Mouse (Mus musculus) cerebellum, postnatal 14 days (tissue): ENCODE data around the gene Ddx17.
A peak's percentile ranks its signal among the peaks of the same experiment; 100 is the strongest.

ENCODE experiments used
- DNase-seq, 2 experiments: peaks; one replicate each; pipeline ENCODE4 v3.0.0; 2021; ENCODE audit warnings: mixed read lengths in 2 of 2

The Ddx17 gene

GRCm38 (mm10) chr15:79546410-79547288, at the start of gene Ddx17:
Gene Ddx17, minus strand, starts transcription at chr15:79546741.
- DNase-seq = peak; percentile 99 to 100

DNA sequence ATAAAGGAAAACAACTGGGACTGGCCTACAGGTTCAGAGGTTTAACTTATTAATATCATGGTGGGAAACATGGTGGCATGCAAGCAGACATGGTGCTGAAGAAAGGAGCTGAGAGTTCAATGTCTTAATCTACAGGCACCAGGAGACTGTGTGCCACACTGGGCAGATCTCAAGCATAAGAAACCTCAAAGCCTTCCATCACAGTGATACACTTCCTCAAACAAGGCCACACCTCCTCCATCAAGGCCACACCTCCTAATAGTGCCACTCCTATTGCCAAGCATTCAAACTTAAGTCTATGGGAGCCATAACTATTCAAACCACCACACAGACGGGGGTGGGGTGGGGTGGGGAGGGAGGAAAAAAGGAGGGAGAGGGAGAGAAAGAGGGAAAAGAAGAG, 35.0 kb upstream of the Ddx17 start:
- no peak for DNase-seq

- DNase-seq = no peak
Observed at GRCm38 (mm10) chr15:79577671-79578426, 31.3 kb upstream of the Ddx17 start.

DNA sequence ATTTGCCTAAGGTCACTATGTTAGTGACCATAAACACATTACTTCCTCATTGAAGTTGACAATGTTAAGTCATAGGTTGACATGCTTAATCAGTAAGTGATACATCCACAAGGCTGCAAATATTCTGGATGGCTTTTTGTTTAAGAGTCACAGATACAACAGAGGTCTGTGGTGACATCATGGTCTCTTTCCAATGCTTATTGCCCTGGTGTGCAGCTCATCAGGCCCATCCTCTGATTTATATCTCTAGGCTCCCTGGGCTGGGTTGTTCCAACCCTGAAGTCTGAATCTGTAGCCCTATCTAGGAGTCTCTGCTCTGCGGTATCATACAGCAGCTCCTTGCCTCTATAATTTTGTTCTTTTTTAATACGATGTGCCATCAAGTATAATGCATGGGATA, 30.4 kb upstream of the Ddx17 start:
- DNase-seq = no peak

GRCm38 (mm10) chr15:79575543-79576222, 29.1 kb upstream of the Ddx17 start:
- no peak for DNase-seq

- DNase-seq = no peak
Observed at GRCm38 (mm10) chr15:79562417-79562816, 15.9 kb upstream of the Ddx17 start.

DNA sequence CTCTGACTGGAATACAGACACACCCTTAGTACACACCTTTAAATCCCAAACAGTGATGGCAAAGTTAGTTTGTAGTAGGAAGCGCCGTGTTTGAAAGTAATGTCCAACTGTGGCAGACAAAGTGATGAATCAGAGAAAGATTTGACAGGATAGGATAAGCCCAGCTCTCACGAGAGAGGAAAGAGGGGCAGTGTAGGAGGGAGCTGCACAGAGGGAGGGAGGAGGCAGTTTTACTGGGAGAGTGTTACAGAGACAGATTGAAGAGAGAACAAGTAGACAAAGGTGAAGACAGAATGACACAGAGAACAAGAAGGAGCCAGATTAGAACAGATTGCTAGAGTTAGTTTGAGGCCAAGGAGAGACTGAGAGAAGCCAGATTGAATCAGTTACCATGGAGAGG, 13.1 kb upstream of the Ddx17 start:
- DNase-seq = no peak

DNA sequence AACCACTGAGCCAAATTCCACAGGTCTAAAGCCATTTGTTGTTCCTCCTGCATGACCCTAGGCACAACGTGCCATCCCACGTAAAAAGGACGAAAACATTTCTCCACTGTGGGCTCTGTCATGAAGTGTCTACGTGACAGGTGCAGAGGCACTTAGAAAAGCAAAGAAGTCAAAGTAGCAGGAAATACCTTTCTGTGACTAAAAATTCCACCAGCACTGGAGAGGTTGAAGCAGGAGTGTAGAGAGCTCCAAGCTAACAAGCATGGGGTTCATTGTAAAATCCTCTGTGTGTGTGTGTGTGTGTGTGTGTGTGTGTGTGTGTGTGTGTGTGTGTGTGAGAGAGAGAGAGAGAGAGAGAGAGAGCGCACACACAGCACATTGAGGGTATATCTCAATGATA, 6.0 kb upstream of the Ddx17 start:
- no peak for DNase-seq

GRCm38 (mm10) chr15:79548226-79548625, 1.7 kb upstream of the Ddx17 start:
- DNase-seq = no peak

GRCm38 (mm10) chr15:79547289-79547820, 814 bp upstream of the Ddx17 start:
- no peak for DNase-seq

GRCm38 (mm10) chr15:79545921-79546399, 581 bp downstream of the Ddx17 start:
- peak; percentile 77 to 80 for DNase-seq

DNA sequence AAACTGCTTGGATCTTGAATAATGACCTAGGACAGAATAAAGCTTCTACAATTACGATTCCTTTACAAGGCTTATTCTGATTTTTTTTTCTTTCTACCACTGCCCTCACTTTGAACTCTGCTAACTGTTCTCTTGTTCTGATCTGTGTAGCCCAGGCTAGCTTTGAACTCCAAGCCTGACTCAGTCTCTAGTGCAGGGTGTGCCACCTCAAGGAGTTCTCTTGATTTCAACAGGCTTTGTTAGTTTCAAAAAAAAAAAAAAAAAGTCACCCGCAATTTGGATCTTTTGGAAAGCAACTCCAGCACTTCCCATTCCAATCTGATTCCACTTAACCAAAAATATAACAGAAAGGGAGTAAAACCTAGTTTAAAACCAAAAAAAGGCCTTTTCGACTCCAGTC, 1.0 kb downstream of the Ddx17 start:
- no peak for DNase-seq

GRCm38 (mm10) chr15:79543968-79544367, 2.6 kb downstream of the Ddx17 start:
- no peak for DNase-seq

GRCm38 (mm10) chr15:79533796-79534195, 12.7 kb downstream of the Ddx17 start:
- DNase-seq = no peak

DNA sequence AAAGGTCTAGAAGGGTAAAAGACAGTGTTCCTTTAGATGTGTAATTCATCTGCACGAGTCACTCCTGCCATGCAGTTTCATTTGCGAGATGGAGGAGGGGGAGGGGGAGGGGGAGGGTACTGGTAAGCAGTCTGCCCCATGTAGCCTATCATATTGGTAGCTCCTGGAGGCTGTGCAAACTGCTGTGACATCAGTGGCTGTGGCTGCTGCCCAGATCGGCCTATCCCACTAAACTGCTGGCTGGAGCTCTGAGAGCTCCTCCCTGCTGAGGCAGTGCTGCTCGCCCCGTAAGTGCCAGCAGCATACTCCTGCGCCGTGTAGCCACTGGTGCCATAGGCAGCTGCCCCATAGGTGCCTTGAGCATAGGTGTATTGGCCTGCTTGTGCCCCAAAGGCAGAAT, 16.6 kb downstream of the Ddx17 start:
- no peak for DNase-seq

DNA sequence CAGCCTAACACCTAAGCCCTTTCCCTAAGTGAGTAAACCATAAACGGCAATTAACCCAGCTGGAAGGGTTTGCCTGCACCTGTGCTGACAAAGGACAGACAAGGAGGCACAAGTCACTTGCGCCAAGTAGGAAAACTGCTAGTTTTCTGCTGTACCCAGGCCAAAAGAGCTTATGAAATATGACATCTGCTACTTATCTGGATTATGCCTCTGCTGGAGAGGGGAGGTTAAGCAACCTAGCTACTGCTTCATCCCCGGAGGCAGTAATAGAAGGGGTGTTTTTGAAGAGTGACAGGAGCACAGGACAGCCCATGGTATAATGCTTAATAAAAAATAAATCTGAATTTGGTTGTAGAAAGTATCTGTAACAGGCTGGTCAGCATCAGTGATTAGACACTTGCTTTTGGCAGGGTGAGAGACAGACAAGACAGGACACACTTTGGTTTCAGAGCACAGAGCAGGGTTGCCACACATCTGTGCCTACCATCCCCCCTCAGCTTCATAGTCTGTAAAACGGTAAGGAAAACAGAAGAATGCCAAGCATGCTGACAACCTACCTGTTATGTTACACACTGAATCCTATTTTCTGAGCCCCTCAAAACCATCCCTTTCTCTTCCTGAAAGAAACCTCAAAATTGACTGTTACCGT, 18.4 kb downstream of the Ddx17 start:
- DNase-seq = peak in 1 of 2 experiments; percentile 20

DNA sequence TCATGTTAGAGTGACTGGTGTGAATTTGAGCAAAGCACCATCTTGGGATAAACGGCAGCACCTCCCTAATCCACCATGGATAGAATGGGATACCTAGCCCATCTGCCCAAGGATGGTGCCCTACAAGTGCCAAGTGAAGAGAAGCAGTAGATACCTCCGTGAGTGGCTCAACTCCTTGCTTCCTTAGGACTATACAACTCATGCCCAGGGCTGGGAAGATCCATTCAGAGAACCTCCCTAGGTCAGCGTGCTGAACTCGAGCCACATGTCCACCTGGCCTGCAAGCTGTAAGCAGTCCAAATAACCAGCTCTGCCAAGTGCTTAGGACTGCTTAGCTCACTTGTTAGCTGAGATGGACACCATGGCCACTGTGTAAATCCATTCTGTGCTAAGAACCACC, 19.3 kb downstream of the Ddx17 start:
- DNase-seq = peak; percentile 68 to 73

GRCm38 (mm10) chr15:79525979-79526768, 20.4 kb downstream of the Ddx17 start:
- no peak for DNase-seq

DNA sequence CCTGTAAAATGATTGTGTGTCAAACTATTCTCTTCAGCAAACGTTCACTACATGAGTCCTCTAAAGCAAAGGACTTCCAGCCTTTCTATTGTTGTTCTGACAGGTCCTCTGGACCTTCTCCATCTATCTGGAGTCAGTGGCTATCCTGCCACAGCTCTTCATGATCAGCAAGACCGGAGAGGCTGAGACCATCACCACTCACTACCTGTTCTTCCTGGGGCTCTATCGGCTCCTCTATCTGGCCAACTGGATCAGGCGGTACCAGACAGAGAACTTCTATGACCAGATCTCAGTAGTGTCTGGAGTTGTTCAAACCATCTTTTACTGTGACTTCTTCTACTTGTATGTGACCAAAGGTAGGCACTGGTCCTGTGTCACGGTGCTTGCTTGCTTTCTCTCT, 21.0 kb downstream of the Ddx17 start:
- no peak for DNase-seq

- no peak for DNase-seq
Observed at GRCm38 (mm10) chr15:79519400-79520220, 26.9 kb downstream of the Ddx17 start.

DNA sequence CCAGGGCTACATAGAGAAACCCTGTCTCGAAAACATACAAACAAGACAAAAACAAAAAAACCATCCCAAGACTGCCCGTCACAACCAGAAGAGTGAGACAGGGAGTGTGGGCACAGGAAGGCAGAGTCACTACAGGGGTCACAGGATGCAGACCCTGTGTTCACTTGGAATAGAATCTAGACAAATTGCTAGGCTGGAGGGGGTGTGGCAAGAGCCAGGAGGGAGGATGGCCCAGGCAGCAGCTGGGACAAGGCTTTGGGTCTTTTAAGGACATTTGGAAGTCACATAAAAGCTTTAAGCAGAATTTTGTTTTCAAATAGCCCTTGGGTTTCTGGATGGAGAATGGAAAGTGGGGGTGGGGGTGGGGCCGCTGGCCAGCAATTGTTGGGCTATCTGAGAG, 28.0 kb downstream of the Ddx17 start:
- no peak for DNase-seq
